In the genomic region with DNA sequence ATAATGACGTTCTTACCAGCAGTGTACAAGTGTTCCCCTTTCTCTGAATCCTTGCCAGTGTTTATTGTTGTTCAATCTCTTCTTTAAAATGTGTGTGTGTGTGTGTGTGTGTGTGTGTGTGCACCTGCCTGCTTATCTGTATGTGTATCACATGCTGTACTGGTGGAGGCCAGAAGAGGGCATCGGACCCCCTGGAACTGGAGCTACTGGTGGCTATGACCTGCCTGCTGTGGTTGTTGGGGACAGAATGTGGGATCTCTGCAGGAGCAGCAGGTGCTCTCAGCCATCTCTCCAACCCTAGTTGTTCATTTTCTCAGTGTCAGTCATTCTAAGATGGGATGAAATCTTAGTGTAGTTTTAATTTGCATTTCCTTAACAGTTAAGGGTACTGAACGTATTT, we compare ENCODE assay signal across 12 mouse cellular contexts.
DNase-seq lines count a peak whose midpoint lies in the region; ATAC-seq and TF ChIP-seq lines count a peak whose summit lies in the region.
"Had no signal": no experiment of that assay in that cellular context is flagged by ENCODE, and none has a peak within 500 bp of the region (broad histone marks: within the 10 kb centered on the region; RNA-seq: fewer than 3 reads in every experiment).

No protein-coding gene starts in this region.

- H3K36me3 ChIP-seq in intestine, postnatal 0 days (ENCODE audit: control insufficient read depth, insufficient read depth) = no peaks in the 10 kb centered on the region
- H3K36me3 ChIP-seq in intestine, embryonic 15.5 days = no peaks in the 10 kb centered on the region
- no peaks in the 10 kb centered on the region for H3K36me3 ChIP-seq in testis, adult 2 months (ENCODE audit: control insufficient read depth, insufficient read depth, low read length)

- H3K4me2 ChIP-seq in intestine, postnatal 0 days (replicated peaks; ENCODE audit: low read depth) = no peak overlapping the region
- H3K4me2 ChIP-seq in intestine, embryonic 15.5 days (replicated peaks) = no peak overlapping the region

- no peaks in the 10 kb centered on the region for H3K27me3 ChIP-seq in intestine, postnatal 0 days (replicated peaks; ENCODE audit: control insufficient read depth, insufficient read depth, low read length)
- no peaks in the 10 kb centered on the region for H3K27me3 ChIP-seq in intestine, embryonic 15.5 days (replicated peaks)
- no peaks in the 10 kb centered on the region for H3K27me3 ChIP-seq in testis, adult 2 months (ENCODE audit: control insufficient read depth, insufficient read depth, low read length)

- H3K9me3 ChIP-seq in intestine, postnatal 0 days (ENCODE audit: control insufficient read depth) = no peaks in the 10 kb centered on the region
- no peaks in the 10 kb centered on the region for H3K9me3 ChIP-seq in intestine, embryonic 15.5 days

- no peak for ATAC-seq in intestine, postnatal 0 days
- no peak for ATAC-seq in intestine, embryonic 15.5 days
- ATAC-seq: forebrain, embryonic 16.5 days had no signal

- TF ChIP-seq POLR2A in testis, adult 2 months (IDR thresholded peaks at IDR 0.05; ENCODE audit: control insufficient read depth, low read depth, low read length) = no peak
- no peak for TF ChIP-seq POLR2A in bone marrow, adult 2 months (IDR thresholded peaks at IDR 0.05; ENCODE audit: borderline replicate concordance, control insufficient read depth, low read depth, low read length)

- WGBS in intestine, postnatal 0 days = 87% methylated on average over 3 of the region's 3 CpGs
- 83% methylated on average over 3 of the region's 3 CpGs for whole genome bisulfite sequencing in intestine, embryonic 15.5 days
- WGBS in bone marrow, adult 2 months = 78% methylated on average over 3 of the region's 3 CpGs

- no peak for DNase-seq in testis, postnatal 14 days (ENCODE audit: low spot score)
- DNase-seq in thymus, postnatal 25 days = peak; percentile 49
- no peak for DNase-seq in layer of hippocampus, postnatal 25 days (ENCODE audit: extremely low spot score in 1 of 2, low spot score in 1 of 2)
- DNase-seq in right cerebral cortex, postnatal 4 days = no peak
- DNase-seq: cerebellum, adult 8-10 months; heart, adult 2 months; lung, adult 18-20 months had no signal

- peak; percentile 49 for TF ChIP-seq CTCF in intestine, postnatal 0 days (IDR thresholded peaks at IDR 0.05; ENCODE audit: low read depth)
- TF ChIP-seq CTCF in testis, adult 2 months (IDR thresholded peaks at IDR 0.05; ENCODE audit: control insufficient read depth, insufficient read depth, insufficient replicate concordance, low read depth, low read length) = peak; percentile 27; the same call in 1 of the 2 replicates
- peak; percentile 44 for TF ChIP-seq CTCF in bone marrow, adult 2 months (IDR thresholded peaks at IDR 0.05; ENCODE audit: control insufficient read depth, insufficient read depth, low read length)

- no peak overlapping the region for H3K4me3 ChIP-seq in intestine, postnatal 0 days (ENCODE audit: low read depth, low read length)
- H3K4me3 ChIP-seq in intestine, embryonic 15.5 days (replicated peaks) = no peak overlapping the region
- no peak overlapping the region for H3K4me3 ChIP-seq in testis, adult 2 months (ENCODE audit: control insufficient read depth, low read depth, low read length)
- H3K4me3 ChIP-seq in bone marrow, adult 2 months (replicated peaks; ENCODE audit: control insufficient read depth, low read depth, low read length) = no peak overlapping the region
- H3K4me3 ChIP-seq: heart, adult 2 months had no signal

- no peaks in the 10 kb centered on the region for H3K4me1 ChIP-seq in intestine, postnatal 0 days (replicated peaks; ENCODE audit: control insufficient read depth, insufficient read depth, low read length)
- H3K4me1 ChIP-seq in intestine, embryonic 15.5 days (replicated peaks) = no peaks in the 10 kb centered on the region
- H3K4me1 ChIP-seq in testis, adult 2 months (ENCODE audit: control insufficient read depth, insufficient read depth, low read length) = no peaks in the 10 kb centered on the region
- H3K4me1 ChIP-seq in bone marrow, adult 2 months (ENCODE audit: control insufficient read depth, insufficient read depth, low read length) = no peaks in the 10 kb centered on the region

- H3K27ac ChIP-seq in intestine, postnatal 0 days (ENCODE audit: low read depth, low read length) = no peak overlapping the region
- H3K27ac ChIP-seq in intestine, embryonic 15.5 days = no peak overlapping the region
- H3K27ac ChIP-seq in testis, adult 2 months (ENCODE audit: control insufficient read depth, insufficient read depth, low read depth, low read length) = no peak overlapping the region
- H3K27ac ChIP-seq in bone marrow, adult 2 months (ENCODE audit: control insufficient read depth, insufficient read depth, low read depth, low read length, poor library complexity) = no peak overlapping the region
- H3K27ac ChIP-seq: heart, adult 2 months had no signal

- no peak overlapping the region for H3K9ac ChIP-seq in intestine, postnatal 0 days (ENCODE audit: low read depth, low read length)
- H3K9ac ChIP-seq in intestine, embryonic 15.5 days = no peak overlapping the region
